Mouse (Mus musculus): ENCODE measurements around the gene Vmn1r64.
"Not testable (repeated sequence)": the region's sequence is repeated elsewhere in the genome, so short reads cannot be mapped to it uniquely, and the experiment has no call there.

Gene Vmn1r64

DNA sequence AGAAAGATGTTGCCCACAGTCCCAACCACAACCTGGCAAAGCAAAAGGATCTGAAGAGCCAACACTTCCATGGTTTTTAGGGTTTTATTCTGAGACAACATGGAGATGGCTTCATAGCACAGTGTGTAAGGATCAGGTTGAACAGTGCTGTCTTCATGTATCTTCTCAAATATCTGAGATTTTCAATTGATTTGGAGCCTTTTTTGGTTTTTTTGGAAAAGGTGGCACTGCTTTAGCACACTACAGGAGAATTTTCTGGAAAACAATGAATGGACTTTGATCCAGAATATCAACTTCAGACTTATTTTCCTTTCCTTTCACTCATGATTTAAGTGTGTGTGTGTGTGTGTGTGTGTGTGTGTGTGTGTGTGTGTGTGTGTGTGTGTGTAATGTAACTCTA lies at the start of gene Vmn1r64:
TSS of gene Vmn1r64 (minus strand) at position 101 of the 400 bp plus-strand sequence.
- no peak for DNase-seq (ENCODE audit: low spot score in 2 of 2)

DNA sequence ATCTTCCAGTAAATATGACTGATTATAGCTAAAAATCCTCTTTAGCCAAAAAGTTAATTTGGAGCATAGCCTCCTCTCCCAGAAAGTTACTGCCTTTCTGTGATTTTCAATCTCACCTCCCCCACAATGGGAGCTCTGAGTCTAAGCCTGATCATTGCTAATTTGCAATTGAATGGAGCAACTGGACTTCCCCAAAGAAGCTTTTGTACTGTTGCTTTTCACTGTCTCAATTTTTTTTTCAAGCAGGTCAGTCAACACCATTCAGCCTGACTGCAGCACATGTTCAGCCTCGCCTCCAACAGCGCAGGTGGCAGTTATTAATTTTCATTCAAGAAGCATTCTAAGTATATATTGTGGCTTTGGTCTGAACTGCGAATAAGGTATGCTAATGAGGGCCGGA lies 14.9 kb upstream of the Vmn1r64 start:
- no peak for DNase-seq (ENCODE audit: low spot score in 2 of 2)

DNA sequence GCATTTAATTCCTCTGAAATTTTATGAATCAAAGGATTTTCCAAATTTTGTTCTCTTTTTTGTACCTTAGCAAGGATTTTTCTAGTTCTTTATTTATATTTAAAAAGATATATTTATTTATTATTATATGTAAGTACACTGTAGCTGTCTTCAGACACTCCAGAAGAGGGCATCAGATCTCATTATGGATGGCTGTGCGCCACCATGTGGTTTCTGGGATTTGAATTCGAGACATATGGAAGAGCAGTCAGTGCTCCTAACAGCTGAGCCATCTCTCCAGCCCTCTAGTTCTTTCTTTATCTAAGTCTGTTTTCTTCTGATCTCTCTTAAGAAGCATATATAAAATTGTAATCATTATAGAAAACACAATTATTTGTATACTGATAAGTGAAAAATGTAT lies 12.9 kb upstream of the Vmn1r64 start:
- DNase-seq (ENCODE audit: low spot score in 2 of 2) = not testable (repeated sequence)

Data from spleen, postnatal 36 days (tissue).